Mouse (Mus musculus) lung, embryonic 14.5 days (tissue): Measurements from ENCODE around the gene Dscaml1. TPM values are rescaled to one million over a fixed set of nuclear protein-coding genes. Genes with fewer than 3 reads are reported as not detected.
A peak's percentile ranks its signal among the peaks of the same experiment; 100 is the strongest.

ENCODE experiments used
- ATAC-seq: fragments of 200-750 bp; cut with Nextera tagmentation; 2 replicates; pipeline ENCODE4 v1.8.0; 2017; ENCODE audit warnings: mild to moderate bottlenecking, moderate TSS enrichment, moderate library complexity; ENCODE audit not compliant: insufficient read depth
- DNase-seq: peaks from one replicate; pipeline ENCODE4 v3.0.0-alpha.2; 2015
- H3K27ac ChIP-seq: fragments of 300-500 bp; sonication (generic); 2 replicates; pipeline ENCODE4 v1.5.1; 2014; ENCODE audit warnings: low read depth, mild to moderate bottlenecking, moderate library complexity
- H3K27me3 ChIP-seq: fragments of 300-500 bp; sonication (generic); 2 replicates; pipeline ENCODE4 v1.6.1; 2014; ENCODE audit warnings: low read length, control low read depth; ENCODE audit not compliant: insufficient read depth
- H3K36me3 ChIP-seq: fragments of 300-500 bp; sonication (generic); 2 replicates; pipeline ENCODE4 v1.6.1; 2014; ENCODE audit warnings: control low read depth; ENCODE audit not compliant: insufficient read depth
- H3K4me1 ChIP-seq: fragments of 300-500 bp; sonication (generic); 2 replicates; pipeline ENCODE4 v1.6.1; 2014; ENCODE audit warnings: antibody characterized with exemption, control low read depth; ENCODE audit not compliant: insufficient read depth
- H3K4me2 ChIP-seq: fragments of 300-500 bp; sonication (generic); 2 replicates; pipeline ENCODE4 v1.6.1; 2014; ENCODE audit warnings: mild to moderate bottlenecking
- H3K4me3 ChIP-seq: fragments of 300-500 bp; sonication (generic); 2 replicates; pipeline ENCODE4 v1.5.1; 2014; ENCODE audit warnings: low read depth, low read length
- H3K9ac ChIP-seq: fragments of 300-500 bp; sonication (generic); 2 replicates; pipeline ENCODE4 v1.6.1; 2014
- H3K9me3 ChIP-seq: fragments of 300-500 bp; sonication (generic); 2 replicates; pipeline ENCODE4 v1.6.1; 2016; ENCODE audit warnings: low read depth, low read length, control low read depth
- CTCF ChIP-seq: IDR thresholded peaks from 2 replicates; pipeline ENCODE4 v1.5.1; 2016; ENCODE audit warnings: antibody characterized with exemption, low read depth
- WGBS: fragments of 180-500 bp; shearing (Covaris S2); extraction: QIAGEN DNeasy Blood & Tissue Kit; methylation state at CpG from one replicate; pipeline ENCODE4 v1.1.7; 2014; 5-methylcytosine and 5-hydroxymethylcytosine counted together
- polyA plus RNA-seq: library from polyadenylated mRNA; unstranded; fragments of >200 nt; fragmentation: Nextera tagmentation; extraction: Ambion mirVana; gene quantifications from 2 replicates; pipeline ENCODE4 v1.2.1, GENCODE M21; 2014

Gene Dscaml1
- polyA plus RNA-seq, 1 experiment from 2014 or later: 0.05 TPM

GRCm38 (mm10) chr9:45739702-45740583 lies 313.5 kb downstream of the Dscaml1 start:
- no peak overlapping the region for H3K27ac ChIP-seq
- no peaks in the 10 kb centered on the region for H3K27me3 ChIP-seq
- no peak for TF ChIP-seq CTCF
- H3K4me1 ChIP-seq: no peaks in the 10 kb centered on the region
- ATAC-seq (peak; percentile 28; the same call in 1 of the 2 replicates), DNase-seq (peak; percentile 81)
- WGBS: 55% methylated on average over 17 of the region's 17 CpGs
- H3K4me3 ChIP-seq: no peak overlapping the region
- H3K9me3 ChIP-seq: no peaks in the 10 kb centered on the region
- no peaks in the 10 kb centered on the region for H3K36me3 ChIP-seq
- H3K9ac ChIP-seq: no peak overlapping the region
- no peak overlapping the region for H3K4me2 ChIP-seq

- Histone ChIP-seq H3K36me3 (no peaks in the 10 kb centered on the region), H3K9me3 (no peaks in the 10 kb centered on the region), H3K9ac (no peak overlapping the region), H3K4me1 (no peaks in the 10 kb centered on the region), H3K27ac (no peak overlapping the region), H3K4me2 (no peak overlapping the region), H3K27me3 (no peaks in the 10 kb centered on the region), H3K4me3 (no peak overlapping the region)
- ATAC-seq (no peak), DNase-seq (peak; percentile 54)
- 65% methylated on average over 2 of the region's 2 CpGs for WGBS
- peak; percentile 51 for TF ChIP-seq CTCF
These were observed 314.2 kb downstream of the Dscaml1 start for GRCm38 (mm10) chr9:45740584-45740980.

- Histone ChIP-seq H3K9me3 (no peaks in the 10 kb centered on the region), H3K4me1 (no peaks in the 10 kb centered on the region), H3K27ac (no peak overlapping the region), H3K4me2 (no peak overlapping the region), H3K4me3 (no peak overlapping the region), H3K9ac (no peak overlapping the region), H3K27me3 (no peaks in the 10 kb centered on the region), H3K36me3 (no peaks in the 10 kb centered on the region)
- 18% methylated on average over 7 of the region's 7 CpGs for WGBS
- TF ChIP-seq CTCF: no peak
- no peak for DNase-seq
- no peak for ATAC-seq
These were observed 319.0 kb downstream of the Dscaml1 start for GRCm38 (mm10) chr9:45745451-45745850.

- Histone ChIP-seq H3K27ac (no peak overlapping the region), H3K9me3 (no peaks in the 10 kb centered on the region), H3K4me2 (no peak overlapping the region), H3K36me3 (no peaks in the 10 kb centered on the region), H3K4me3 (no peak overlapping the region), H3K4me1 (no peaks in the 10 kb centered on the region), H3K9ac (no peak overlapping the region), H3K27me3 (no peaks in the 10 kb centered on the region)
- DNase-seq (no peak), ATAC-seq (no peak)
- no peak for TF ChIP-seq CTCF
- WGBS: 90% methylated on average over 4 of the region's 4 CpGs
These were observed 323.5 kb downstream of the Dscaml1 start for GRCm38 (mm10) chr9:45749917-45750316.

- Histone ChIP-seq H3K27ac (no peak overlapping the region), H3K4me1 (no peaks in the 10 kb centered on the region), H3K36me3 (no peaks in the 10 kb centered on the region), H3K9me3 (no peaks in the 10 kb centered on the region), H3K9ac (no peak overlapping the region), H3K4me3 (no peak overlapping the region), H3K27me3 (no peaks in the 10 kb centered on the region), H3K4me2 (no peak overlapping the region)
- WGBS: 35% methylated on average over 8 of the region's 8 CpGs
- no peak for ATAC-seq
- peak; percentile 84 for DNase-seq
- TF ChIP-seq CTCF: peak; percentile 95
These were observed 328.1 kb downstream of the Dscaml1 start for GRCm38 (mm10) chr9:45754452-45755091.

GRCm38 (mm10) chr9:45766195-45766594 lies 339.8 kb downstream of the Dscaml1 start:
- Histone ChIP-seq H3K4me3 (no peak overlapping the region), H3K9me3 (no peaks in the 10 kb centered on the region), H3K9ac (no peak overlapping the region), H3K27me3 (no peaks in the 10 kb centered on the region), H3K4me2 (no peak overlapping the region), H3K27ac (no peak overlapping the region), H3K4me1 (no peaks in the 10 kb centered on the region), H3K36me3 (peaks cover 21% of the 10 kb centered on the region)
- WGBS: 79% methylated on average over 6 of the region's 6 CpGs
- ATAC-seq: no peak
- TF ChIP-seq CTCF: no peak
- no peak for DNase-seq

GRCm38 (mm10) chr9:45767155-45767554 lies 340.7 kb downstream of the Dscaml1 start:
- DNase-seq (no peak), ATAC-seq (no peak)
- 83% methylated on average over 8 of the region's 8 CpGs for WGBS
- no peak overlapping the region for H3K9ac ChIP-seq
- no peaks in the 10 kb centered on the region for H3K9me3 ChIP-seq
- H3K27ac ChIP-seq: no peak overlapping the region
- H3K36me3 ChIP-seq: peaks cover 31% of the 10 kb centered on the region
- no peaks in the 10 kb centered on the region for H3K4me1 ChIP-seq
- no peaks in the 10 kb centered on the region for H3K27me3 ChIP-seq
- no peak for TF ChIP-seq CTCF
- H3K4me2 ChIP-seq: no peak overlapping the region
- H3K4me3 ChIP-seq: no peak overlapping the region
